Mouse (Mus musculus): ENCODE measurements around the gene Pitpna. TPM values are rescaled to one million over a fixed set of nuclear protein-coding genes. Genes with fewer than 3 reads are reported as not detected.

Gene Pitpna
- polyA plus RNA-seq (2016; fragmentation: Nextera tagmentation; extraction: Ambion mirVana), result 107 and 114 TPM in 2 replicates

- Histone ChIP-seq H3K4me1 (peaks cover 21% of the 10 kb centered on the region), H3K4me3 (peak within 1 kb of the TSS; percentile 95), H3K9me3 (no peaks in the 10 kb centered on the region), H3K27me3 (no peaks in the 10 kb centered on the region), H3K4me2 (replicated peaks) (peak within 1 kb of the TSS; percentile 94), H3K9ac (replicated peaks) (peak within 1 kb of the TSS; percentile 98), H3K27ac (replicated peaks) (peak within 1 kb of the TSS; percentile 91), H3K36me3 (peaks cover 9% of the 10 kb centered on the region)
- 6% methylated on average over 49 of the region's 49 CpGs for WGBS
- ATAC-seq (ENCODE audit: low FRiP score, low read depth), result peak; percentile 92
These were observed at the start of gene Pitpna for GRCm38 (mm10) chr11:75587493-75588284. Pitpna (plus strand) TSS chr11:75588097.

GRCm38 (mm10) chr11:75538184-75538969 lies 49.5 kb upstream of the Pitpna start:
- Histone ChIP-seq H3K4me2 (replicated peaks) (no peak overlapping the region), H3K27me3 (no peaks in the 10 kb centered on the region), H3K4me1 (peaks cover 17% of the 10 kb centered on the region), H3K9ac (replicated peaks) (no peak overlapping the region), H3K4me3 (no peak overlapping the region), H3K27ac (replicated peaks) (peak overlapping the region; percentile 22; the same call in 1 of the 2 replicates), H3K36me3 (no peaks in the 10 kb centered on the region), H3K9me3 (no peaks in the 10 kb centered on the region)
- 66% methylated on average over 9 of the region's 9 CpGs for WGBS
- no peak for ATAC-seq (ENCODE audit: low FRiP score, low read depth)

GRCm38 (mm10) chr11:75538970-75539299 lies 49.0 kb upstream of the Pitpna start:
- no peak for ATAC-seq (ENCODE audit: low FRiP score, low read depth)

GRCm38 (mm10) chr11:75540209-75540608 lies 47.7 kb upstream of the Pitpna start:
- no peak overlapping the region for H3K4me3 ChIP-seq
- no peak overlapping the region for H3K9ac ChIP-seq (replicated peaks)
- ATAC-seq (ENCODE audit: low FRiP score, low read depth), result no peak

More at GRCm38 (mm10) chr11:75538970-75539299, 49.0 kb upstream of the Pitpna start:
- Histone ChIP-seq H3K4me2 (replicated peaks) (no peak overlapping the region), H3K27ac (replicated peaks) (no peak overlapping the region), H3K9ac (replicated peaks) (no peak overlapping the region), H3K27me3 (no peaks in the 10 kb centered on the region), H3K36me3 (no peaks in the 10 kb centered on the region), H3K4me1 (peaks cover 17% of the 10 kb centered on the region), H3K4me3 (no peak overlapping the region), H3K9me3 (no peaks in the 10 kb centered on the region)
- WGBS, result 94% methylated on average over 13 of the region's 13 CpGs

GRCm38 (mm10) chr11:75540710-75541581 lies 47.0 kb upstream of the Pitpna start:
- Histone ChIP-seq H3K9me3 (no peaks in the 10 kb centered on the region), H3K9ac (replicated peaks) (no peak overlapping the region), H3K4me2 (replicated peaks) (no peak overlapping the region), H3K36me3 (no peaks in the 10 kb centered on the region), H3K4me3 (no peak overlapping the region), H3K27me3 (no peaks in the 10 kb centered on the region), H3K27ac (replicated peaks) (no peak overlapping the region), H3K4me1 (peaks cover 12% of the 10 kb centered on the region; the same call in 1 of the 2 replicates)
- WGBS, result 71% methylated on average over 19 of the region's 19 CpGs
- ATAC-seq (ENCODE audit: low FRiP score, low read depth), result no peak

More at GRCm38 (mm10) chr11:75540209-75540608, 47.7 kb upstream of the Pitpna start:
- WGBS, result 88% methylated on average over 8 of the region's 8 CpGs
- Histone ChIP-seq H3K9me3 (no peaks in the 10 kb centered on the region), H3K4me1 (peaks cover 12% of the 10 kb centered on the region; the same call in 1 of the 2 replicates), H3K27me3 (no peaks in the 10 kb centered on the region), H3K36me3 (no peaks in the 10 kb centered on the region), H3K27ac (replicated peaks) (no peak overlapping the region), H3K4me2 (replicated peaks) (no peak overlapping the region)

- H3K4me1 ChIP-seq, result peaks cover 5% of the 10 kb centered on the region
- H3K9ac ChIP-seq (replicated peaks), result no peak overlapping the region
- H3K9me3 ChIP-seq, result no peaks in the 10 kb centered on the region
- no peaks in the 10 kb centered on the region for H3K27me3 ChIP-seq
- no peak overlapping the region for H3K4me3 ChIP-seq
- ATAC-seq (ENCODE audit: low FRiP score, low read depth), result no peak
- 90% methylated on average over 9 of the region's 9 CpGs for WGBS
- H3K27ac ChIP-seq (replicated peaks), result no peak overlapping the region
- no peak overlapping the region for H3K4me2 ChIP-seq (replicated peaks)
- H3K36me3 ChIP-seq, result no peaks in the 10 kb centered on the region
These were observed 43.2 kb upstream of the Pitpna start for GRCm38 (mm10) chr11:75544713-75545112.

- Histone ChIP-seq H3K27ac (replicated peaks) (no peak overlapping the region), H3K9me3 (no peaks in the 10 kb centered on the region), H3K9ac (replicated peaks) (no peak overlapping the region), H3K27me3 (no peaks in the 10 kb centered on the region), H3K4me3 (no peak overlapping the region), H3K4me1 (peaks cover 18% of the 10 kb centered on the region), H3K36me3 (no peaks in the 10 kb centered on the region), H3K4me2 (replicated peaks) (no peak overlapping the region)
- no peak for ATAC-seq (ENCODE audit: low FRiP score, low read depth)
- 82% methylated on average over 4 of the region's 4 CpGs for WGBS
These were observed 41.8 kb upstream of the Pitpna start for GRCm38 (mm10) chr11:75546057-75546456.

GRCm38 (mm10) chr11:75549658-75550111 lies 38.2 kb upstream of the Pitpna start:
- Histone ChIP-seq H3K36me3 (no peaks in the 10 kb centered on the region), H3K9ac (replicated peaks) (no peak overlapping the region), H3K4me1 (peaks cover 29% of the 10 kb centered on the region), H3K27ac (replicated peaks) (no peak overlapping the region), H3K9me3 (no peaks in the 10 kb centered on the region), H3K4me3 (no peak overlapping the region), H3K27me3 (no peaks in the 10 kb centered on the region), H3K4me2 (replicated peaks) (no peak overlapping the region)
- WGBS, result 58% methylated on average over 5 of the region's 5 CpGs
- no peak for ATAC-seq (ENCODE audit: low FRiP score, low read depth)

- WGBS, result 61% methylated on average over 12 of the region's 12 CpGs
- Histone ChIP-seq H3K27me3 (no peaks in the 10 kb centered on the region), H3K9me3 (no peaks in the 10 kb centered on the region), H3K4me2 (replicated peaks) (no peak overlapping the region), H3K4me1 (peaks cover 29% of the 10 kb centered on the region), H3K36me3 (no peaks in the 10 kb centered on the region), H3K27ac (replicated peaks) (no peak overlapping the region; the same call in 1 of the 2 replicates), H3K9ac (replicated peaks) (0 out of 2 replicates have a peak overlapping the region, but pooled peaks have one; percentile 15), H3K4me3 (no peak overlapping the region)
- ATAC-seq (ENCODE audit: low FRiP score, low read depth), result no peak
These were observed 37.5 kb upstream of the Pitpna start for GRCm38 (mm10) chr11:75550200-75550946.

GRCm38 (mm10) chr11:75551321-75551720 lies 36.6 kb upstream of the Pitpna start:
- Histone ChIP-seq H3K36me3 (no peaks in the 10 kb centered on the region), H3K27me3 (no peaks in the 10 kb centered on the region), H3K4me1 (peaks cover 29% of the 10 kb centered on the region), H3K9me3 (no peaks in the 10 kb centered on the region), H3K4me3 (no peak overlapping the region), H3K4me2 (replicated peaks) (no peak overlapping the region), H3K27ac (replicated peaks) (no peak overlapping the region), H3K9ac (replicated peaks) (no peak overlapping the region)
- WGBS, result 90% methylated on average over 5 of the region's 5 CpGs
- no peak for ATAC-seq (ENCODE audit: low FRiP score, low read depth)

- no peak for ATAC-seq (ENCODE audit: low FRiP score, low read depth)
- no peaks in the 10 kb centered on the region for H3K27me3 ChIP-seq
- 83% methylated on average over 9 of the region's 9 CpGs for WGBS
- H3K36me3 ChIP-seq, result no peaks in the 10 kb centered on the region
- H3K4me3 ChIP-seq, result no peak overlapping the region
- no peak overlapping the region for H3K9ac ChIP-seq (replicated peaks)
- H3K4me1 ChIP-seq, result peaks cover 29% of the 10 kb centered on the region
- peak overlapping the region; percentile 35; the same call in 1 of the 2 replicates for H3K27ac ChIP-seq (replicated peaks)
- H3K4me2 ChIP-seq (replicated peaks), result no peak overlapping the region
- H3K9me3 ChIP-seq, result no peaks in the 10 kb centered on the region
These were observed 35.9 kb upstream of the Pitpna start for GRCm38 (mm10) chr11:75551961-75552441.
